Mouse (Mus musculus) CH12.LX (cell line): ENCODE measurements around the gene Epsti1. TPM values are rescaled to one million over a fixed set of nuclear protein-coding genes. Genes with fewer than 3 reads are reported as not detected.

Experiments
- DNase-seq: peaks from one replicate; pipeline ENCODE4 v3.0.0-alpha.2; 2013; ENCODE audit errors: extremely low read depth
- H3K27ac ChIP-seq: 2 replicates; pipeline ENCODE4 v1.5.1; 2012; ENCODE audit warnings: low read depth, mild to moderate bottlenecking, control low read depth, moderate library complexity; ENCODE audit not compliant: insufficient read depth
- H3K27me3 ChIP-seq: replicated peaks from 2 replicates; pipeline ENCODE3; 2012; ENCODE audit warnings: inconsistent platforms
- H3K36me3 ChIP-seq, 2 experiments: replicated peaks in 1 of 2; 2 replicates each; pipeline versions ENCODE3 to v1.6.1; 2012; ENCODE audit warnings: inconsistent platforms in 1 of 2, low read length in 1 of 2, mild to moderate bottlenecking in 1 of 2, mixed read lengths in 1 of 2, moderate library complexity in 1 of 2; ENCODE audit not compliant: control insufficient read depth in 1 of 2, insufficient read depth in 1 of 2
- H3K4me1 ChIP-seq, 2 experiments: 2 replicates each; pipeline ENCODE4 v1.6.1; 2012; ENCODE audit warnings: inconsistent platforms in 1 of 2, moderate library complexity in 1 of 2; ENCODE audit not compliant: insufficient read depth in 2 of 2, control insufficient read depth in 1 of 2
- H3K4me2 ChIP-seq: 2 replicates; pipeline ENCODE4 v1.6.1; 2012; ENCODE audit warnings: low read depth, mild to moderate bottlenecking, control low read depth; ENCODE audit not compliant: poor library complexity, insufficient read depth, severe bottlenecking
- H3K4me3 ChIP-seq, 3 experiments: fragments of 150-350 bp in 1 of 3; sonication (generic) in 1 of 3; replicated peaks in 1 of 3; 2 replicates each; pipeline versions ENCODE3 to v1.5.1; 2011 to 2012; ENCODE audit warnings: low read depth in 2 of 3, low read length in 2 of 3, mild to moderate bottlenecking in 2 of 3, moderate library complexity in 2 of 3, control low read depth in 1 of 3, improper control_type of control experiment in 1 of 3, inconsistent platforms in 1 of 3, mixed read lengths in 1 of 3; ENCODE audit not compliant: poor library complexity in 1 of 3
- H3K79me2 ChIP-seq: replicated peaks from 2 replicates; pipeline ENCODE4 v1.6.1; 2012; ENCODE audit warnings: mild to moderate bottlenecking, moderate library complexity; ENCODE audit not compliant: control insufficient read depth, poor library complexity, insufficient read depth, severe bottlenecking; ENCODE audit errors: extremely low read depth
- H3K9ac ChIP-seq: 2 replicates; pipeline ENCODE4 v1.6.1; 2012; ENCODE audit warnings: low read depth, mild to moderate bottlenecking, control low read depth, moderate library complexity; ENCODE audit not compliant: insufficient read depth
- H3K9me3 ChIP-seq: replicated peaks from 2 replicates; pipeline ENCODE3; 2012; ENCODE audit warnings: low read length, inconsistent platforms, mixed read lengths
- CHD1 ChIP-seq: IDR thresholded peaks from 2 replicates; pipeline ENCODE4 v1.6.1; 2012; ENCODE audit warnings: low read depth, low read length, improper control_type of control experiment, inconsistent platforms
- CTCF ChIP-seq, 2 experiments: IDR thresholded peaks in 1 of 2; conservative IDR thresholded peaks in 1 of 2; 2 replicates each; pipeline ENCODE4 v1.5.1; 2011 to 2012; ENCODE audit warnings: low read depth in 2 of 2, low read length in 2 of 2, improper control_type of control experiment in 1 of 2, inconsistent platforms in 1 of 2, mild to moderate bottlenecking in 1 of 2, moderate library complexity in 1 of 2
- E2F4 ChIP-seq: IDR thresholded peaks from 2 replicates; pipeline ENCODE4 v1.6.1; 2011; ENCODE audit warnings: low read depth, low read length, improper control_type of control experiment; ENCODE audit not compliant: insufficient replicate concordance
- EP300 ChIP-seq: IDR thresholded peaks from 2 replicates; pipeline ENCODE4 v1.6.1; 2011; ENCODE audit warnings: low read length, improper control_type of control experiment
- ETS1 ChIP-seq: conservative IDR thresholded peaks from 2 replicates; pipeline ENCODE4 v1.6.1; 2012; ENCODE audit warnings: low read depth, mild to moderate bottlenecking, inconsistent platforms, low read length, improper control_type of control experiment, moderate library complexity
- GABPA ChIP-seq: IDR thresholded peaks from 2 replicates; pipeline ENCODE4 v1.6.1; 2012; ENCODE audit warnings: low read depth, low read length, improper control_type of control experiment, inconsistent platforms; ENCODE audit not compliant: insufficient replicate concordance
- MAFK ChIP-seq: IDR thresholded peaks from 2 replicates; pipeline ENCODE4 v1.6.1; 2011; ENCODE audit warnings: low read length, improper control_type of control experiment; ENCODE audit not compliant: insufficient replicate concordance
- MEF2A ChIP-seq: IDR thresholded peaks from 2 replicates; pipeline ENCODE4 v1.6.1; 2014; ENCODE audit warnings: low read depth, mild to moderate bottlenecking, inconsistent platforms, low read length, improper control_type of control experiment, borderline replicate concordance
- MXI1 ChIP-seq: IDR thresholded peaks from 2 replicates; pipeline ENCODE4 v1.6.1; 2011; ENCODE audit warnings: mild to moderate bottlenecking, low read depth, low read length, improper control_type of control experiment
- RAD21 ChIP-seq: IDR thresholded peaks from 2 replicates; pipeline ENCODE4 v1.6.1; 2011; ENCODE audit warnings: low read depth, mild to moderate bottlenecking, low read length, improper control_type of control experiment, moderate library complexity
- RCOR1 ChIP-seq: conservative IDR thresholded peaks from 2 replicates; pipeline ENCODE4 v1.6.1; 2012; ENCODE audit warnings: low read depth, mild to moderate bottlenecking, inconsistent platforms, low read length, improper control_type of control experiment
- SMC3 ChIP-seq: IDR thresholded peaks from 2 replicates; pipeline ENCODE4 v1.6.1; 2011; ENCODE audit warnings: low read depth, low read length, improper control_type of control experiment
- TBP ChIP-seq: conservative IDR thresholded peaks from 2 replicates; pipeline ENCODE4 v1.6.1; 2011; ENCODE audit warnings: low read depth, low read length, improper control_type of control experiment
- TCF12 ChIP-seq: IDR thresholded peaks from 2 replicates; pipeline ENCODE4 v1.6.1; 2014; ENCODE audit warnings: low read depth, mild to moderate bottlenecking, inconsistent platforms, low read length, improper control_type of control experiment
- USF1 ChIP-seq: IDR thresholded peaks from 2 replicates; pipeline ENCODE4 v1.6.1; 2014; ENCODE audit warnings: low read depth, mild to moderate bottlenecking, inconsistent platforms, low read length, improper control_type of control experiment
- ZMIZ1 ChIP-seq: IDR thresholded peaks from 2 replicates; pipeline ENCODE4 v1.6.1; 2012; ENCODE audit warnings: low read depth, mild to moderate bottlenecking, inconsistent platforms, low read length, improper control_type of control experiment
- dilution Hi-C: fragments of 300-500 bp; cut with MboI; formaldehyde crosslinking; loops from 2 replicates; pipeline ENCODE4 v1.14.3; 2020; ENCODE audit warnings: low sequenced_read_pairs; ENCODE audit not compliant: extremely low pct_unique_long_range_greater_than_20kb, extremely low pct_ligation_motif_present
- in situ Hi-C: fragments of 300-500 bp; cut with MboI; formaldehyde crosslinking; loops from 3 replicates; pipeline ENCODE4 v1.14.3; 2019; ENCODE audit warnings: low sequenced_read_pairs, low pct_ligation_motif_present, low pct_unique_long_range_greater_than_20kb, mixed read lengths
- polyA plus RNA-seq: library from polyadenylated mRNA; unstranded; fragments of >175 nt; gene quantifications from 2 replicates; pipeline ENCODE4 v1.2.1, GENCODE M21; 2012; ENCODE audit warnings: low read depth; ENCODE audit not compliant: insufficient read length
- total RNA-seq, 2 experiments: library from RNA; depleted of rRNA; stranded (reverse); fragments of 300-350 nt in 1 of 2; fragments of >200 nt in 1 of 2; gene quantifications; 2 replicates each; pipeline ENCODE4 v1.2.3; 2012 to 2014

Epsti1 gene
- total and polyA plus RNA-seq, 3 experiments = 0.59 to 2.2 (median 2.2) TPM

DNA sequence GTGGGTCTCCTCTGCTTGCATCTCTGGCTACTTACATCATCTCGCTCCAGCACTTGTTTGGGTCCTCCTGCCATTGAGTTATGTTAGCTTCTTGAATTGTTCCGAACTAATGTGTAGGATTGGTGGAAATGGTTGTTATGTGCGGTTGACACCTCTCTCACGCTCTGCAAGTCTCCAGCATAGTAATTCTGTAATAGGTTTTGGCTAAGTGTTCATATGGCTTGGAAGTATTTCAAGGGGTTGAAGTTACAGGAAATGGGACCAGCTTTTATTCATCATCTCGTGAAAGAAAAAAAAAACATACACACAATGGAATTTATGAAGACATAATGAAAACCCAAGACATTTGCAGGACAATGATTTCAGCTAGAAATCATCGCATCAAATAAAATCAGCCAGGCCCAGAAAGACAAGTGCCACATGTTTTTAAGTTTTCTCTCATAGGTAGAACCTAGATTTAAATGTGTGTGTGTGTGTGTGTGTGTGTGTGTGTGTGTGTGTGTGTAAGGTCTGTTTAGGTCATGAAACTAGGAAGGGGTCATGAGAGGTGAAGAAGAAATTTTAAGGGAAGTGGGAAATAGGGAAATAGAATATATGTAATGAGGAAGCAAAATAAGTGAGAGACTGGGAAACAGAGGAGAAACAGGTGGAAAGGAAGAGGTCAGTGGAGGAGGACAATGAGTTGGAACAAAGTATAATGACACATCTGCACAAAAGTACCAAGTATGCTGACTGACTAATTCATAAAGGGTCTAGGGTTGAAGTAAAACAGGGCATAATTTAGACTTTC lies 19.2 kb downstream of the Epsti1 start:
- in situ Hi-C loops = no loop called here
- no peak overlapping the region for H3K27ac ChIP-seq

DNA sequence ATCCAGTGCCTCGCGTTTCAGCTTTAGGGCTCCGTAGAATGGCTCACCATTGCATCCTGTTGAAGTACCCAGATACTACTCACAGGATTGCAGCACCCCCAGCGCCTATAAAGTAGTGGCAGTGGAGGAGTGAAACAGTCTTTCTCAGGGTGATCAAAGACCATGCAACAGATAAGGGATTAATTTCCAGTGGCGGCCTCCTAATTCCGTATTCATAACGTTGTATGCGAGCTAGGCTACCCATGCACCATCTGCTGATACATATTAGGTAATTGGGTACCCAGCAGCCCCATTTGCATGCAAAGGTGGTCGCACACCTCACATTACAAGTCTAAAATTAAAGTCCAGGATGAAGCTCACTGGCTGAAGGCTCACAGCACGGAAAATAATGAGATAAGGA lies 21.4 kb downstream of the Epsti1 start:
- H3K4me2 ChIP-seq = no peak overlapping the region
- H3K27me3 ChIP-seq = no peaks in the 10 kb centered on the region
- DNase-seq = no peak
- no peak overlapping the region for H3K9ac ChIP-seq
- no peaks in the 10 kb centered on the region for H3K4me1 ChIP-seq
- H3K36me3 ChIP-seq = no peaks in the 10 kb centered on the region
- H3K4me3 ChIP-seq = no peak overlapping the region
- in situ Hi-C loops = loop anchor here (5.0 kb wide), 1 partner anchor 783 kb away; no protein-coding TSS in a partner anchor
- no peak for TF ChIP-seq MAFK
- dilution Hi-C loops = no loop called here
- no peak overlapping the region for H3K27ac ChIP-seq
- no peaks in the 10 kb centered on the region for H3K79me2 ChIP-seq
- H3K9me3 ChIP-seq = no peaks in the 10 kb centered on the region

More for the DNA sequence above, 19.2 kb downstream of the Epsti1 start:
- dilution Hi-C loops = no loop called here
- H3K27me3 ChIP-seq = no peaks in the 10 kb centered on the region
- no peaks in the 10 kb centered on the region for H3K79me2 ChIP-seq
- no peaks in the 10 kb centered on the region for H3K9me3 ChIP-seq
- H3K9ac ChIP-seq = no peak overlapping the region
- DNase-seq = no peak
- TF ChIP-seq GABPA (no peak), ETS1 (no peak), TBP (no peak), CHD1 (no peak), EP300 (no peak), MXI1 (no peak), RCOR1 (no peak), TCF12 (no peak), SMC3 (no peak), CTCF (conservative IDR thresholded peaks at IDR 0.05 in 1 of 2, IDR thresholded peaks at IDR 0.05 in 1 of 2; ENCODE audit: low read depth in 2 of 2, low read length in 2 of 2) (no peak), USF1 (no peak), E2F4 (no peak)
- H3K4me2 ChIP-seq = no peak overlapping the region
- H3K36me3 ChIP-seq = no peaks in the 10 kb centered on the region
- no peaks in the 10 kb centered on the region for H3K4me1 ChIP-seq
- no peak overlapping the region for H3K4me3 ChIP-seq

DNA sequence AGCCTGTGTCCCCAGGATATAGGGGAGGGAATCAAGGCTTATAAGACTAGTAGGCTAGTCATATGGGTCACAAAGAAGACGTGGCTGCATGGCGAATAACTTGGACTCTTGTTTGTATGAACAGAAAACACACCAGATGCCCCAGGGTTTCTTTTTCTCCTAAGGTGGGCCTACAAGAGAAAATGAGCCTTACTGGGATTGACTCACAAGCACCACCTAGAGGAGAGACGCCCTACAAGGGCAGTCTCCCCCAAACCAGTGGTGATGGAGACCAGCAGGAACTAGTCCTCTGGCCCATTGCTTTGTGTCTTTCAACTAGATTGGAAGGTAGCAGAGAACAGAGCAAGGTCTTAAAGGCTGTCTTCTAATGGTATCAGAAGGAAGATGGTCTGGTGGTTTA lies 22.7 kb downstream of the Epsti1 start:
- no peaks in the 10 kb centered on the region for H3K9me3 ChIP-seq
- in situ Hi-C loops = loop anchor here (5.0 kb wide), 1 partner anchor 784 kb away; no protein-coding TSS in a partner anchor
- H3K9ac ChIP-seq = no peak overlapping the region
- TF ChIP-seq CTCF (conservative IDR thresholded peaks at IDR 0.05 in 1 of 2, IDR thresholded peaks at IDR 0.05 in 1 of 2; ENCODE audit: low read depth in 2 of 2, low read length in 2 of 2) (peak; percentile 66 to 70), ZMIZ1 (no peak), SMC3 (peak; percentile 57), RCOR1 (no peak), MEF2A (no peak), RAD21 (peak; percentile 61)
- no peaks in the 10 kb centered on the region for H3K79me2 ChIP-seq
- H3K4me3 ChIP-seq = no peak overlapping the region
- no peaks in the 10 kb centered on the region for H3K36me3 ChIP-seq
- DNase-seq = peak; percentile 48
- no peak overlapping the region for H3K27ac ChIP-seq
- dilution Hi-C loops = no loop called here
- no peaks in the 10 kb centered on the region for H3K27me3 ChIP-seq
- H3K4me2 ChIP-seq = no peak overlapping the region
- no peaks in the 10 kb centered on the region for H3K4me1 ChIP-seq
